Mouse (Mus musculus) embryonic fibroblast, embryonic 13.5 days (primary cell): ENCODE results near the gene Pfkfb1.

Experiments used
- CTCF ChIP-seq: IDR thresholded peaks from 2 replicates; pipeline ENCODE4 v1.5.1; 2011; ENCODE audit warnings: mild to moderate bottlenecking, control low read depth, low read length, moderate library complexity, borderline replicate concordance; ENCODE audit not compliant: insufficient read depth
- POLR2A ChIP-seq: IDR thresholded peaks from 2 replicates; pipeline ENCODE4 v1.6.1; 2011; ENCODE audit warnings: low read depth, mild to moderate bottlenecking, control low read depth, low read length, moderate library complexity

GRCm38 (mm10) chrX:150662809-150663208, 74.8 kb downstream of the Pfkfb1 start:
- TF ChIP-seq CTCF, result no peak
- no peak for TF ChIP-seq POLR2A
